Mouse (Mus musculus) ZHBTc4 (cell line): ENCODE results near the gene Tmem44.
"Not testable (repeated sequence)": the region's sequence is repeated elsewhere in the genome, so short reads cannot be mapped to it uniquely, and the experiment has no call there.

ENCODE experiments used
- DNase-seq: peaks from one replicate; pipeline ENCODE4 v3.0.0-alpha.2; 2011; ENCODE audit warnings: low read depth, low spot score

The Tmem44 gene

GRCm38 (mm10) chr16:30497307-30497706 lies 53.3 kb downstream of the Tmem44 start:
- no peak for DNase-seq

- no peak for DNase-seq
Observed at GRCm38 (mm10) chr16:30494883-30495282, 55.8 kb downstream of the Tmem44 start.

GRCm38 (mm10) chr16:30491742-30492141 lies 58.9 kb downstream of the Tmem44 start:
- DNase-seq = no peak

- no peak for DNase-seq
Observed at GRCm38 (mm10) chr16:30490791-30491190, 59.9 kb downstream of the Tmem44 start.

- no peak for DNase-seq
Observed at GRCm38 (mm10) chr16:30490316-30490715, 60.3 kb downstream of the Tmem44 start.

- DNase-seq = no peak
Observed at GRCm38 (mm10) chr16:30489662-30490061, 61.0 kb downstream of the Tmem44 start.

GRCm38 (mm10) chr16:30486498-30486897 lies 64.1 kb downstream of the Tmem44 start:
- no peak for DNase-seq

- DNase-seq = no peak
Observed at GRCm38 (mm10) chr16:30477791-30478190, 72.9 kb downstream of the Tmem44 start.

GRCm38 (mm10) chr16:30477006-30477405 lies 73.6 kb downstream of the Tmem44 start:
- no peak for DNase-seq

- no peak for DNase-seq
Observed at GRCm38 (mm10) chr16:30475633-30476461, 74.8 kb downstream of the Tmem44 start.

- no peak for DNase-seq
Observed at GRCm38 (mm10) chr16:30472447-30472846, 78.2 kb downstream of the Tmem44 start.

GRCm38 (mm10) chr16:30471912-30472311 lies 78.7 kb downstream of the Tmem44 start:
- DNase-seq = no peak

GRCm38 (mm10) chr16:30468944-30469343 lies 81.7 kb downstream of the Tmem44 start:
- DNase-seq = no peak

- peak; percentile 37 for DNase-seq
Observed at GRCm38 (mm10) chr16:30465680-30466298, 84.9 kb downstream of the Tmem44 start.

- DNase-seq = not testable (repeated sequence)
Observed at GRCm38 (mm10) chr16:30464742-30465141, 85.9 kb downstream of the Tmem44 start.
